Mouse (Mus musculus) CH12.LX (cell line): Measurements from ENCODE around the gene Stam. TPM values are rescaled to one million over a fixed set of nuclear protein-coding genes. Genes with fewer than 3 reads are reported as not detected.

Source experiments
- DNase-seq: peaks from one replicate; pipeline ENCODE4 v3.0.0-alpha.2; 2013; ENCODE audit errors: extremely low read depth
- H3K27ac ChIP-seq: 2 replicates; pipeline ENCODE4 v1.5.1; 2012; ENCODE audit warnings: low read depth, mild to moderate bottlenecking, control low read depth, moderate library complexity; ENCODE audit not compliant: insufficient read depth
- H3K27me3 ChIP-seq: replicated peaks from 2 replicates; pipeline ENCODE3; 2012; ENCODE audit warnings: inconsistent platforms
- H3K36me3 ChIP-seq, 2 experiments: replicated peaks in 1 of 2; 2 replicates each; pipeline versions ENCODE3 to v1.6.1; 2012; ENCODE audit warnings: inconsistent platforms in 1 of 2, low read length in 1 of 2, mild to moderate bottlenecking in 1 of 2, mixed read lengths in 1 of 2, moderate library complexity in 1 of 2; ENCODE audit not compliant: control insufficient read depth in 1 of 2, insufficient read depth in 1 of 2
- H3K4me1 ChIP-seq, 2 experiments: 2 replicates each; pipeline ENCODE4 v1.6.1; 2012; ENCODE audit warnings: inconsistent platforms in 1 of 2, moderate library complexity in 1 of 2; ENCODE audit not compliant: insufficient read depth in 2 of 2, control insufficient read depth in 1 of 2
- H3K4me2 ChIP-seq: 2 replicates; pipeline ENCODE4 v1.6.1; 2012; ENCODE audit warnings: low read depth, mild to moderate bottlenecking, control low read depth; ENCODE audit not compliant: poor library complexity, insufficient read depth, severe bottlenecking
- H3K4me3 ChIP-seq, 3 experiments: fragments of 150-350 bp in 1 of 3; sonication (generic) in 1 of 3; replicated peaks in 1 of 3; 2 replicates each; pipeline versions ENCODE3 to v1.5.1; 2011 to 2012; ENCODE audit warnings: low read depth in 2 of 3, low read length in 2 of 3, mild to moderate bottlenecking in 2 of 3, moderate library complexity in 2 of 3, control low read depth in 1 of 3, improper control_type of control experiment in 1 of 3, inconsistent platforms in 1 of 3, mixed read lengths in 1 of 3; ENCODE audit not compliant: poor library complexity in 1 of 3
- H3K79me2 ChIP-seq: replicated peaks from 2 replicates; pipeline ENCODE4 v1.6.1; 2012; ENCODE audit warnings: mild to moderate bottlenecking, moderate library complexity; ENCODE audit not compliant: control insufficient read depth, poor library complexity, insufficient read depth, severe bottlenecking; ENCODE audit errors: extremely low read depth
- H3K9ac ChIP-seq: 2 replicates; pipeline ENCODE4 v1.6.1; 2012; ENCODE audit warnings: low read depth, mild to moderate bottlenecking, control low read depth, moderate library complexity; ENCODE audit not compliant: insufficient read depth
- H3K9me3 ChIP-seq: replicated peaks from 2 replicates; pipeline ENCODE3; 2012; ENCODE audit warnings: low read length, inconsistent platforms, mixed read lengths
- BHLHE40 ChIP-seq: IDR thresholded peaks from 2 replicates; pipeline ENCODE4 v1.6.1; 2011; ENCODE audit warnings: mild to moderate bottlenecking, low read depth, low read length, improper control_type of control experiment
- CTCF ChIP-seq, 2 experiments: IDR thresholded peaks in 1 of 2; conservative IDR thresholded peaks in 1 of 2; 2 replicates each; pipeline ENCODE4 v1.5.1; 2011 to 2012; ENCODE audit warnings: low read depth in 2 of 2, low read length in 2 of 2, improper control_type of control experiment in 1 of 2, inconsistent platforms in 1 of 2, mild to moderate bottlenecking in 1 of 2, moderate library complexity in 1 of 2
- ELF1 ChIP-seq: IDR thresholded peaks from 2 replicates; pipeline ENCODE4 v1.6.1; 2014; ENCODE audit warnings: low read depth, mild to moderate bottlenecking, inconsistent platforms, low read length, improper control_type of control experiment
- ETS1 ChIP-seq: conservative IDR thresholded peaks from 2 replicates; pipeline ENCODE4 v1.6.1; 2012; ENCODE audit warnings: low read depth, mild to moderate bottlenecking, inconsistent platforms, low read length, improper control_type of control experiment, moderate library complexity
- GABPA ChIP-seq: IDR thresholded peaks from 2 replicates; pipeline ENCODE4 v1.6.1; 2012; ENCODE audit warnings: low read depth, low read length, improper control_type of control experiment, inconsistent platforms; ENCODE audit not compliant: insufficient replicate concordance
- JUND ChIP-seq: conservative IDR thresholded peaks from 2 replicates; pipeline ENCODE4 v1.6.1; 2011; ENCODE audit warnings: low read depth, low read length, improper control_type of control experiment
- MAFK ChIP-seq: IDR thresholded peaks from 2 replicates; pipeline ENCODE4 v1.6.1; 2011; ENCODE audit warnings: low read length, improper control_type of control experiment; ENCODE audit not compliant: insufficient replicate concordance
- MEF2A ChIP-seq: IDR thresholded peaks from 2 replicates; pipeline ENCODE4 v1.6.1; 2014; ENCODE audit warnings: low read depth, mild to moderate bottlenecking, inconsistent platforms, low read length, improper control_type of control experiment, borderline replicate concordance
- MYC ChIP-seq: IDR thresholded peaks from 2 replicates; pipeline ENCODE4 v1.6.1; 2011; ENCODE audit warnings: low read depth, mild to moderate bottlenecking, improper control_type of control experiment, low read length
- NELFE ChIP-seq: IDR thresholded peaks from 2 replicates; pipeline ENCODE4 v1.6.1; 2011; ENCODE audit warnings: low read depth, low read length, improper control_type of control experiment
- RAD21 ChIP-seq: IDR thresholded peaks from 2 replicates; pipeline ENCODE4 v1.6.1; 2011; ENCODE audit warnings: low read depth, mild to moderate bottlenecking, low read length, improper control_type of control experiment, moderate library complexity
- SIN3A ChIP-seq: IDR thresholded peaks from 2 replicates; pipeline ENCODE4 v1.6.1; 2012; ENCODE audit warnings: low read length, improper control_type of control experiment, inconsistent platforms
- SMC3 ChIP-seq: IDR thresholded peaks from 2 replicates; pipeline ENCODE4 v1.6.1; 2011; ENCODE audit warnings: low read depth, low read length, improper control_type of control experiment
- USF1 ChIP-seq: IDR thresholded peaks from 2 replicates; pipeline ENCODE4 v1.6.1; 2014; ENCODE audit warnings: low read depth, mild to moderate bottlenecking, inconsistent platforms, low read length, improper control_type of control experiment
- ZKSCAN1 ChIP-seq: IDR thresholded peaks from 2 replicates; pipeline ENCODE4 v1.6.1; 2012; ENCODE audit warnings: low read depth, inconsistent platforms, low read length, improper control_type of control experiment, borderline replicate concordance
- dilution Hi-C: fragments of 300-500 bp; cut with MboI; formaldehyde crosslinking; loops from 2 replicates; pipeline ENCODE4 v1.14.3; 2020; ENCODE audit warnings: low sequenced_read_pairs; ENCODE audit not compliant: extremely low pct_unique_long_range_greater_than_20kb, extremely low pct_ligation_motif_present
- in situ Hi-C: fragments of 300-500 bp; cut with MboI; formaldehyde crosslinking; loops from 3 replicates; pipeline ENCODE4 v1.14.3; 2019; ENCODE audit warnings: low sequenced_read_pairs, low pct_ligation_motif_present, low pct_unique_long_range_greater_than_20kb, mixed read lengths
- polyA plus RNA-seq: library from polyadenylated mRNA; unstranded; fragments of >175 nt; gene quantifications from 2 replicates; pipeline ENCODE4 v1.2.1, GENCODE M21; 2012; ENCODE audit warnings: low read depth; ENCODE audit not compliant: insufficient read length
- total RNA-seq, 2 experiments: library from RNA; depleted of rRNA; stranded (reverse); fragments of 300-350 nt in 1 of 2; fragments of >200 nt in 1 of 2; gene quantifications; 2 replicates each; pipeline ENCODE4 v1.2.3; 2012 to 2014

Stam gene
- total and polyA plus RNA-seq, 3 experiments, result 13.5 to 21.4 (median 15.1) TPM

DNA sequence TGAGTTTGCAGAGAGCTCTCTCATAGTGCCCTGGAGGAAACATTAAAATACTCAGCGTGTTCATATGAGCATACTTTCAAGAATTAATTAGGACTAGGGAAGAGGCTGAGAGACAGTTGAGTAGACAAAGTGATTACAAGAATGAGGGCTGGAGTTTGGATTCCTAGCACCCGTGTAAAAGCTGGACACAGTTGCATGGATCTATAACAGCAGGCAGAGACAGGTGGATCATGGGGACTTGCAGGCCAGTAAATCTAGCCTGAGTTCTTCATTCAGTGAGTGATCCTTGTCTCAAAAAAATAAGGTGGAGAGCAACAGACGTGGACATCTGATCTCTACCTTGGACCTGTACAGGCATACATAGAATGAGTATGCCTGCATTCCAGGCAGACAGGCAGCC is 85.1 kb downstream of the Stam start:
- Histone ChIP-seq H3K27me3 (no peaks in the 10 kb centered on the region), H3K27ac (no peak overlapping the region), H3K9ac (no peak overlapping the region), H3K9me3 (no peaks in the 10 kb centered on the region), H3K36me3 (peaks cover 0 to 25% of the 10 kb centered on the region in 2 experiments), H3K4me3 (no peak overlapping the region), H3K4me1 (peaks cover 0 to 6% of the 10 kb centered on the region in 2 experiments; a peak in 1 of 4 replicates), H3K79me2 (no peaks in the 10 kb centered on the region), H3K4me2 (no peak overlapping the region)
- DNase-seq, result no peak
- dilution Hi-C loops (no loop called here), in situ Hi-C loops (no loop called here)
- TF ChIP-seq NELFE, result no peak
- TF ChIP-seq ETS1, result no peak
- no peak for TF ChIP-seq SMC3
- TF ChIP-seq RAD21, result no peak
- TF ChIP-seq USF1, result no peak
- TF ChIP-seq JUND, result no peak
- TF ChIP-seq ZKSCAN1, result no peak
- no peak for TF ChIP-seq MYC
- TF ChIP-seq ELF1, result no peak
- no peak for TF ChIP-seq SIN3A
- TF ChIP-seq BHLHE40, result no peak

GRCm38 (mm10) chr2:14159756-14160155 is 85.9 kb downstream of the Stam start:
- Histone ChIP-seq H3K27ac (no peak overlapping the region), H3K9ac (no peak overlapping the region), H3K9me3 (no peaks in the 10 kb centered on the region), H3K4me1 (no peaks in the 10 kb centered on the region), H3K36me3 (peaks cover 0 to 22% of the 10 kb centered on the region in 2 experiments), H3K4me2 (no peak overlapping the region), H3K4me3 (no peak overlapping the region), H3K79me2 (no peaks in the 10 kb centered on the region), H3K27me3 (no peaks in the 10 kb centered on the region)
- in situ Hi-C loops, result no loop called here
- TF ChIP-seq SMC3, result peak; percentile 6; the same call in 1 of the 2 replicates
- TF ChIP-seq RAD21, result peak; percentile 24
- no peak for TF ChIP-seq USF1
- peak in 1 of 2 experiments; percentile 25; a peak in 2 of 4 replicates for TF ChIP-seq CTCF (conservative IDR thresholded peaks at IDR 0.05 in 1 of 2, IDR thresholded peaks at IDR 0.05 in 1 of 2; ENCODE audit: low read depth in 2 of 2, low read length in 2 of 2)
- no peak for DNase-seq
- dilution Hi-C loops, result no loop called here

DNA sequence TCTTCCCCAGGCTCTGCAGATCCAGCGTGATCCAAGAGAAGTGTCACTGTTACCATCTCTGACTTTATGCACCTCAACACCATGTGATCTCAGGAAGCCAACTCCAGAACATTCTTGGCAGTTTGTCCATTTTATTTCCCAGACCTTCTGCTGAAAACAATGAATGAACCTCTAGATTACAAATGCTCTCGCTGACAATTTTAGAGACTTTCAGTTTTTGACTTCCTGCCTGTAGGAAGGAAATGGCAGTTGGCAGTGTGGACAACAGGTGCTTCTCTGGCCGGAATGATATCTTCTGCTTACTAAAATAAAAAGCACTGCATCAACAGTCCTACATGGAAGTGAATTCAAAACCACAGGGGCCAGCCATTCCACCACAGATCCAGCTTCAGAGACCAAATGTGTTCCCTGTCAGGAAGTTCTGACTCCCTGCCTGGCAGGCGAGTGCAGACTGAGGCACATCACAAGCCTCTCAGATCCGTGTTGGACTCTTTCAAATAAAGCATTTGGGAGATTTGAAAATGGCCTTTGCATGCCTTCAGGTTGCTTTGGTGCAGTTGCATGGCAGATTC is 90.6 kb downstream of the Stam start:
- no peak overlapping the region for H3K4me3 ChIP-seq
- no peak for TF ChIP-seq MEF2A
- no peak for TF ChIP-seq MAFK
- no peak for TF ChIP-seq GABPA
- H3K9ac ChIP-seq, result no peak overlapping the region
- H3K4me2 ChIP-seq, result no peak overlapping the region
- H3K79me2 ChIP-seq, result no peaks in the 10 kb centered on the region
- no peaks in the 10 kb centered on the region for H3K36me3 ChIP-seq
- H3K27me3 ChIP-seq, result no peaks in the 10 kb centered on the region
- no peak for DNase-seq
- H3K9me3 ChIP-seq, result no peaks in the 10 kb centered on the region
- dilution Hi-C loops, result no loop called here
- peaks cover 0 to 6% of the 10 kb centered on the region in 2 experiments; a peak in 2 of 4 replicates for H3K4me1 ChIP-seq
- no peak overlapping the region for H3K27ac ChIP-seq
- in situ Hi-C loops, result no loop called here
